Mouse (Mus musculus) heart, postnatal 10 days (tissue): ENCODE measurements around the gene Cst12. TPM values are rescaled to one million over a fixed set of nuclear protein-coding genes. Genes with fewer than 3 reads are reported as not detected.

ENCODE experiments used
- total RNA-seq, 2 experiments: library from RNA; stranded (reverse); gene quantifications; 2 replicates each; pipeline ENCODE4 v1.2.3; 2021

The Cst12 gene
- total RNA-seq, 2 experiments from 2014 or later, result 1.1 to 1.4 TPM

Other genes with a start within 250 kb of the Cst12 start
- 10 to 100 TPM in 1 of 2 experiments, 1 to 10 TPM in 1; 9.4 to 14.2 TPM for gene Nxt1, start 116.8 kb upstream of the Cst12 start, total RNA-seq
- gene Gzf1, start 108.3 kb upstream of the Cst12 start, total RNA-seq, result 10 to 100 TPM; 21.5 to 22.2 TPM
- gene Napb, start 56.9 kb upstream of the Cst12 start, total RNA-seq, result 1 to 10 TPM; 2.1 to 2.5 TPM
- not detected for gene Cstl1, start 39.0 kb upstream of the Cst12 start, total RNA-seq
- not detected for gene Cst11, start 17.9 kb upstream of the Cst12 start, total RNA-seq
- gene 8030411F24Rik, start 7.4 kb upstream of the Cst12 start, total RNA-seq, result not detected
- gene Cst8, start 9.4 kb downstream of the Cst12 start, total RNA-seq, result not detected
- not detected for gene Cst13, start 30.7 kb downstream of the Cst12 start, total RNA-seq
- 1 to 10 TPM; 2.3 to 4.0 TPM for gene Cst9, start 45.8 kb downstream of the Cst12 start, total RNA-seq
- under 1 TPM in 1 of 2 experiments, not detected in 1; 0.43 TPM for gene 9230104L09Rik, start 75.7 kb downstream of the Cst12 start, total RNA-seq
- 100 to 1,000 TPM; 775 to 820 TPM for gene Cst3, start 86.3 kb downstream of the Cst12 start, total RNA-seq
- gene Gm1330, start 213.9 kb downstream of the Cst12 start, total RNA-seq, result not detected
- gene Gm10750, start 227.9 kb downstream of the Cst12 start, total RNA-seq, result not detected